Mouse (Mus musculus) spleen, adult 18-20 months (tissue): ENCODE data around the gene Olfr279.
A peak's percentile ranks its signal among the peaks of the same experiment; 100 is the strongest.
"Not testable (repeated sequence)": the region's sequence is repeated elsewhere in the genome, so short reads cannot be mapped to it uniquely, and the experiment has no call there.

Source experiments
- DNase-seq, 2 experiments: peaks; one replicate each; pipeline ENCODE4 v3.0.0; 2022; ENCODE audit warnings: mixed read lengths in 2 of 2

The Olfr279 gene

DNA sequence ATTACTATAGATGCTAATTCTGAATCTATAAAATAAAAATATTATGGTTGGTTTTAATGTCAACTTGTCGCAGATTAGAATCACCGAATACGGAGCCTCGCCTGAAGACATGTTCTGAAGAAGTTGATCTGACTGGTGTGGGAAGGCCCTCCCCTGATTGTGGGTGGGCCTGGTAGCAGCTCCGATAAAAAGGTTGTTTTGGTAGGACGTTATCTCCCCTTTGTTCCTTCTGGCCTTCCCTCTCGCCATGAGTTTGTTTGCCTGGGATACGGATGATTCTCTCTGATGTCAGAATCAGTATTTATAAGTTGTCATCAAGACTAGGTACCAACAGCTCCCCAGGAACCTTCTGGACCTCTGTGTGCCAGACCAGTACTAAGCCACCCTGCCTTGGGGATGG is 20.0 kb downstream of the Olfr279 start:
- DNase-seq, result no peak

DNA sequence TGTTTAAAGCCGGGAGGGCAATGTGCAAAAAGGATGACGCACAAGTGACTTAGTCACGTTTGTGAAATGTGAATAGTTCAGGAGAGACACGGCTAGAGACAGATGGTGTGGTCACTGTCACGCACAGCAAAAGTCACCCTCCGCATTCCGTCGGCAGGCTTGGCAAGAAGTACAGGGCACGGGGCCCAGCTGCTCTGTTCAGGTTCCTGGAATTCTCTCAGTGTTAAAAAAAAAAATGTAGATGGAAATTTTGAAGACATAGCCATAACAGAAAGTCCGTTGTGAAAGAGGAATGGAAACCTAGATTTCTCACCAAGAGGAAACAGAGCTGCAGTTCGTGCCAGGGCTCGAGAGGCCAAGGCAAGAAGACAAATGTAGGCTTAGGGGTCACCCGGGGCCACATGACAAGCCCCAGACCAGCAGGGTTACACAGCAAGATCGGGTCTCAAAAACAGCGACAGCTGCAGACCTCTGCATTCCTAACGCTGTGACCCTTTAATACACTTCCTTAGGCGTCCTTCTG is 20.7 kb downstream of the Olfr279 start:
- peak; percentile 36 to 39 for DNase-seq

DNA sequence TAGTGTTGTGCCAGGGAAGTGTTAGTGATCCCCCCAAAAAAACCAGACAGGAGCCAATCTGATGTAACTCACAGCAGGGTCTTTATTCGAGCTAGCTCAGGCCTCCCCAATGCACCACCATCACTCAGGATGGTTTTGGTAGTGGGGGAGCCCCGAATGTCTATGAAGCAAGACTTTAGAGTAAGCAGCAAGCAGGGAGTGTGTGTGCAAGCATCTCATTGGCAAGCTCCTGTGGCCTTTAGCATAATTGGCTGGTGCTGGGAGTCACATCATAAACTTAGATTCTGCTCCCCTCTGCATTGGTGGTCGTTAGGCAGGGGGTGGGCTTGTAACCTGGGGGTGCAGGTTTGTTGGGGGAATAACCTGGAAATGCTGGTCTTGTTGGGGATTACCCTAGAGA is 21.5 kb downstream of the Olfr279 start:
- not testable (repeated sequence) for DNase-seq

DNA sequence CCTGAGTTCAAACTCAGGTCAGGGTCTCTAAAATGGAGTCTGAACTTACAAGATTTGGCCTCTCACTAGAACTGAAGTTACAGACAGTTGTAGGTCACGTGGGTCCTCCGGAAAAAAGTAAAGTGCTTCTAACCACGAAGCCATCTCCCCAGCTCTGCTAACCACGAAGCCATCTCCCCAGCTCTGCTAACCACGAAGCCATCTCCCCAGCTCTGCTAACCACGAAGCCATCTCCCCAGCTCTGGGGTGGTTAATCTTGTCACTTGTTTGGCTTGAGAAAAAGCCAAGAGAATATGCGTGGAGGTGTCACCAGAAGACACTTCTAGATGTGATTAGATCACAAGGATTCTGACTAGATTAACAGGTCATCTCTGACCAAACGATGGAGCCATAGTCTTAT is 21.9 kb downstream of the Olfr279 start:
- DNase-seq, result peak; percentile 23 to 26

DNA sequence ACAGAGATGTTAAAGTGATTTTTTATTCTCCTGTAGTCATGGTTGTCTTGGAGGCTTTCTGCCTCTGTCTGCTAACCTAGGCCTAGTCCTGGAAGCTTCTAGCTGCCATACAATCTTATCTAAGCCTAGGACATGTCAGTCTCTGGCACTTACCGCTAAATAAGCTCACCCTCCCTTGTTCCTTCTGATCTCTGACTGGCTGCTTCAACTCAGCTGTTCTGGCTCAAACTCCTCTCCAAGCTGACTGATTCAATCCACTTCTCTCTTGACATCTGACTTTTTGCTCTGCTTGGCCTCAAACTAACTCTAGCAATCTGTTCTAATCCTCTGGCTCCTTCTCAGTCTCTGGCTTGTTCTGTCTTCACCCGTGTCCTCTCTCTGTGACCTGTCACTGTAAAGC is 22.6 kb downstream of the Olfr279 start:
- DNase-seq, result not testable (repeated sequence)

DNA sequence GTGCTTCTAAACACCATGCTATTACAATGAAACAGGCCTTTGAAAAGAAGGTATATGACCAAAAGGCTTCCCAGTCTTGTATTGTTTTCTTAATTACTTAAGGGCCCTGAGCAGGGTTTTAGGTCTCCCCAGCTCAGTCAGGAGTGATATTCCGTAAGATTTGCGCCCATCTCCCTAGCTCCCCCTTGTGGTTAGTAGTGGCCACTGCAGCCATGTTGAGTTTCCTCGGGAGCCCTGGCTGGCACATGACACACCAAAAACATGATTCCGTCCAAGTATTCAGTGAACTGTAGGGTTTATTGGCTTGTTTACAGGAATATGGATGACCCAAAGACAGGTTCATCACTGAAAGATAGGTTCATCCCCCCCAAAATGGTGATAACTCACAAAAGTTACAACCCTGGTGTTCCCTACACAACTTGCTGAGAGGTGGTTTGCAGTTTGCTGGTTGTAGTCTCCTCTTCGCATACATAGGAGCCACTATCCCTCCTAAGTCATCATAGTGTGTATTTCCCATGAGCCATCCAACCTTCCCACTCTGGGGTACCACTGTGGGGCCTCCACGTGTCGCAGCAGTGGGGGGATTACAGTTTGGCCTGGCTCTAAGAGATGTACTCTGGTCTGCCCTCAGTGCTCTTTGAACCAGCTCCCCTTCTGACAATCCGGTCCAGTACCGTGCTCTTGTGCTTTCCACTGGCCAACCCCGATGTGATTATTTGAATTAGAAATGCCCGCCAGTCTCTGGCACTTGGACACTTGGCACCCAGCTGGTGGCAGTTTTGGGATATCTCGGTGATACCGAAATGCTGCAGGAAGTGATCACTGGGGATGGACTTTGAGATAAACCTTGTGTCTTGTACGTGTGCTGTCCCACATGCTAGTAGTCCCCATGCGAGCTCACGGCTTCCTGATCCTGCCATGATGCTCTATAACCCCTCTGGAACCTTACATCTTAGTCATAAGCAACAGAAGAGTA is 25.5 kb downstream of the Olfr279 start:
- DNase-seq, result peak; percentile 35 to 64

DNA sequence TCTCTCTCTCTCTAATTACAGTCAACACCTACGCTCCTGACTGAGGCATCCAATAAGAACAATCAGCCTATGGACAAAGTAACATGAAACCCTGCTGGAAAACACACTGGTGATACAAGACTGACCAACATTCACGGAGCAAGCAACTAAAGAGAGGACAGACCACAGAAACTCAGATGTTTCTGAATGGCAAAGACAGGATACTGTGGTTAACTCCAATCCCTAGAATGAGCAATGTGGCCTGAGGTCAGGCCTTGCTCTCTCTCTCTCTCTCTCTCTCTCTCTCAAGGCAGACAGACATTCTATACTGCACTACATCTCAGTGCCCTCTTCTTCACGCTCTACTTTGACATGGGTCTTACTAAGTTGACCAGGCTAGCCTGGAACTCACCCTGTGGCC is 29.0 kb downstream of the Olfr279 start:
- DNase-seq, result no peak

DNA sequence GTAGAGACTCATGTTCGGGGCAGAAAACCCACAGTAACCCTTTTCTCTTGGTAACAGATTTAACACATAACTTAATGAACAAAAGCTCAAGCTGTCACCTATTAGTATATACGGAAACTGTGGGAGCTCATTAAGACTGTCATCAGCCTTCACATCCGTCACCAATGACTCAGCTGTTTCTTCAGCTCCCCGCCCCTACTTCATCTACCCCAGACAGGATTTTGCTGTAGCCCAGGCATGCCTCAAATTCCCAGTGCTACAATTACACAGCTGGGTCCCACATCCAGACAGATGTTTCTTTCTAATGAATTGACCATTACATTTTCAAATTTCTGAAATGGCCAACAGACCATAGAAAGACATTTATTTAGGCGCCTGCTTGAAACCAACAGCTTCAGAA is 33.9 kb downstream of the Olfr279 start:
- no peak for DNase-seq

DNA sequence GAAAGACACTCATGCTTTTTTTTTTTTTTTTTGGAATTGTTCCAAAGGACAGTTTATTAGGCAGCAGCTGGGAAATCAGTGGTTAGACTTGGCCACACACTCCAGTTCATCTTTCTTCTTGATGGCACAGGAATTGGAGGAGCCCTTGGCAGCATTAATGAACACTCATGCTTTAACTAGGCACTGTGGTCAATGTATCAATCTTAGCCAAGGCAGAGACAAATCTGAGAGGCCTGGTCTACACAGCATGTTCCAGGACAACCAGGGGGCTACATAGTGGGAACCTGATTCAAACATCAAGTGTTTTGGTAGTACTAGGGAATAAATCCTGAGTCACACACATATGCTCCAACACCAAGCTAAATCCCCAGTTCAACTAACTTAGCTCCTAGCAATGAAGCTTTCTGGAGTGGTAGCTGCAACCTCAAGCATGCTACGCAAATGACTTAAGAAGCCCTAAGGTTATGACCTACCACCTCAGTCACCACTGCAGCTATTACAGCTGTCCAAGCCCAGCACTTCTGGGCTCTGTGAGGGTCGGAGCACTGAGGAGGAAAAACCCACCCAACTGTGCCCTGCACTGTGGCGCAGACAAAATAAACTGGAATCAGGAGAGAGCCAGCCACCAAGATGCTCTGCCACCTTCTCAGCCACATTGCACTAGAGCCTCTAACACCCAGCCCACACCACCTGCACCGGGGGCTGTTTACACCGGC is 35.0 kb downstream of the Olfr279 start:
- no peak for DNase-seq

DNA sequence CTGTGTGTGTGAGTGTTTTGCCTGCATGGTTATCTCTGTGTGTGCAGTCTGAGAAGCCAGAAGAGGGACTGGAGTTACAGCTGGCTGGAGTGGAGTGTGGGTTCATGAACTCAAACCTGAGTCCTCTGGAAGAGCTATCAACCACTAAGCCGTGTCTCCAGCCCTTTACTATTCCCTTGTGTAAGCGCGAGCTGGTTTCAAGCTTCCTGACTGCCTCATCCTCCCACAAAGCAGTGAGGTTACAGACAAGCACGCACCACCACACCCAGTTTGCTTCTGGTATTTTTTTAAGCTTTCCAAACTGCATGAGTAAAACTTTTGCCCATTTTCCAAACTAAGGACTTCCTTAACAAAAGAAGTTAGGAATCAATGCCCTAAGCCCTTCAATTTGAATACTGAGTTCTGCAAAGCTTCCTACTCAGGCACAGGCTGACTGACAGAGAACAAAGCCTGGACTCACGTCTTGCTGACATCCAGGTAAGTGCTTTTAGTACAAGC is 35.9 kb downstream of the Olfr279 start:
- no peak for DNase-seq

DNA sequence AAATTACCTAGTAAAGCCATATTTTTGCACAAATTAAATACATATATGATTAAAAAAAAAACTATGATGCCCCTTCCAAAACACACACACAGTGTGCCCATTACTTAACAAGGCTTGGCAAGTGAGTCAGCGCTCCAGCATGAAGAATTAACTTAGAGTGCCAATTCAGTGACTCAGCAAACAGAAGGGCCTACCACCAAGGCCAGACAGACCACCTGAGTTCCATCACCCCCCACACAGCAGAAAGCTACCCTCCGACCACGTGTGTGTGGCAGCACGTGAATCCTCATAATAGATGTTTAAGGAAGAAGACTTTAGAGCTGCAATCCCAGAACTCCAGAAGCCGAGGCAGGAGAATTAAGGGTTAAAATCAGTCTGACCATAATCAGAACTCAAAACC is 40.1 kb downstream of the Olfr279 start:
- no peak for DNase-seq

DNA sequence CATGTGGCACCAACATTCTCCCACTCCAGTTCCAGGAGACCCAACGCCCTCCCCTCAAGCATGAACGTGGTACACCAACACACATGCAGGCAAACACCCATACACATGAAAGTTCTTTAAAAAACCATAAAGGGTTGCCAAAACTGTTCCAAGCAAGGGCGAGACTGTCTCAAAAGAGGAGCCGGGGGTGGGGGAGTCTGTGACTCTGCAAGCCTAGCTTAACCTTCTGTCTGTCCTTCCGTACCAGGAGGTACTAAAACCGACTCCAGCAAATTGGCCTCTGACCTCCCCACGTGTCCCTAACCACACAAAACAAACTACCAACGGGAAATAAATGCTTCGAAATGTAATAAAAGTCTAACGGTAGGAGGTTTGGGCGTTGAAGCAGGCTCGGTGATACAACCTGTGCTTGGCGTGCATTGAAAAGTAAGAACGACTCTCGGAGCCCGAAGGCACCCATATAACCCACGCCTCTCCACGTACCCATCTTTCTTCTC is 40.9 kb downstream of the Olfr279 start:
- no peak for DNase-seq

DNA sequence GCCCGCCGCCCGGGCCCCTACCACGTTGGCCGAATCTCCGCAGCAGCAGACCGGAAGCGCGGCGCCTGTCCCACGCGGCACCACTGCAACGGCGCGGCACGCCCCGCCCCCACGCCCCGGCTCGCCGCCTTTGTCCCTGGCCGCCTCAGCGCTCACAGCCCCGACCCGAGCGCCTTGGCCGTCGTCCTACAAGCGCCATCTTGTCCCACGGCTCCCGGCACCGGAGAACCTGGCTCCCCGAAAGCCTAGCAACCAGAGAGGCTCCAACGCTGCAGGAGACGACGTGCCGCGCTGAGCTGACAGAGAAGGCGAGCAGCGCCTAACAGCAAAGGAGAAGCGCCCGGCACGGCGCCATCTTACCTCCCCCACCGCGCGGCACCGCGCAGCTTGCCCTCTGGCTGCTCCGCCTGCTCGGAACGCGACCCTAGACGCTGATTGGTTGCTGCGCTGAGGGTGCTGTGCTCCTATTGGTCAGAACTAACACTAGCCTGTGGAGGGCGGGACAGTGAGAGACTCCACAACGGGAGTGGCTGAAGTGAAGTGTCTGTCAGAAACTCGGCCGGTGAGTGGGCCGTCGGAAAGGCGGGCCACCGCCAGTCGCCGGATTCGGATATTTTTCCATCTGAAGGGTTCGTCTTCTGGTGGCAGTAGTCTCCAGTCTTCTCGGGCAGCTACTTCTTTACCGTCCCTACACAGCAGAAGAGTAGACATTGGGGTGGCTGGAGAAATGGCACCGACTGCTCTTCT is 41.9 kb downstream of the Olfr279 start, which contains the start of gene Kansl2:
Gene Kansl2 (minus strand): TSS at position 384 of the 747 bp plus-strand sequence.
- DNase-seq, result peak; percentile 90 to 97

DNA sequence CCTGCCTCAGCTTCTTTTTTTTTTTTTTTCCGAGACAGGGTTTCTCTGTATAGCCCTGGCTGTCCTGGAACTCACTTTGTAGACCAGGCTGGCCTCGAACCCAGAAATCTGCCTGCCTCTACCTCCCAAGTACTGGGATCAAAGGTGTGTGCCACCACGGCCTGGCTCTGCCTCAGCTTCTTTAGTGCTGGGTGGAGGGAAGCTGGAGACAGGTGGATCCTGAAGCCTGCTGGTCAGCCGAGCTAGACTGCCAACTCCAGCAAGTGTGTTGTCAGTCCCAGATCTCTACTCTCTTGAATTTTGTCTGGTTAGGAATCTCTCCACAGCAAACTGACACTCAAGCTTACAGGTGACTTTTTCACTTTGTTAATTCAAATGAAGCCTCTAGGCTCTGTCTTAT is 43.7 kb downstream of the Olfr279 start:
- no peak for DNase-seq

DNA sequence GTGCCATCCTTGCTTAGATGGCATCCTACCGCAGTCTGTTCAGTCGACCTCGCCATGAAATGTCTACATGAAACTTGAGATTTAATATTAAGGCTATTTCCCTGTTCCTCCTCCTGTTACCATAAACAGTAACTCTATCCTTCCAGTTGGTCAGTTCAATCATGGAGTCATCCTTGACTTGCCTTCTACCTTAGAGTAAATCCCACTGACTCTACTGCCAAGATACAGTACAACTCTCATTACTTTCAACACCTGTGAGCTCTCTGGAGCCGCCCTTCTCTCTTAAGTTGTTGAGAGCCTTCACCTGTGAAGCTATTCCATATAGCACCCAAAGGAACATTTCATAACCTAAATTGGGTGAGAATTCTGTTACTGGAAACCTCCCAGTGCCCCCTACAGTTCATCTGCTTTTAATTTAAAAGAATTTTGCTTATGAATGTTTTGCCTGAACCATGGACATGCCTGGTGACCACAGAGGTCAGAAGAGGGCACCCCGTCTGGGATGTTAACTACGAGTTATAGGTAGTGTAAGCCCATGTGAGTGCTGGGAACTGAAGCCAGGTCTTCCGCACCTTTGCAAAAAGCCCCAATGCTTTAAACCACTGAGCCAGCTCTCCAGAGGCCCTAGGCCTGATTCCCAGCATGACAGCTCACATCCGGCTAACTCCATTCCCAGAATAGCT is 44.8 kb downstream of the Olfr279 start:
- no peak for DNase-seq

DNA sequence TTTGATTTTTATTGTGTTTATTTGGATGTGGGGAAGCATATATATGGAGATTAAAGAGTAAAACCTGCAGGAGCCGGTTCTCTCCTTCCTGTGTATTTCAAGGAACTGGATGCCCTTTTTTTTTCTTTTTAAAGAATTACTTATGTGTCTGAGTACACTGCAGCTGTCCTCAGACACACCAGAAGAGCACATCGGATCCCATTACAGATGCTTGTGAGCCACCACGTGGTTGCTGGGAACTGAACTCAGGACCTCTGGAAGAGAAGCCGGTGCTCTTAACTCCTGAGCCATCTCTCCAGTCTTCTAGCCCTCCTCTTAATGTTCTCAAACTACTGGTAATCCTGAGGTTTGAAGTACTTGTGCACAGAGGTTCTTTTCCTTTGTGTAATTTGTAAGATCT is 45.7 kb downstream of the Olfr279 start:
- no peak for DNase-seq

DNA sequence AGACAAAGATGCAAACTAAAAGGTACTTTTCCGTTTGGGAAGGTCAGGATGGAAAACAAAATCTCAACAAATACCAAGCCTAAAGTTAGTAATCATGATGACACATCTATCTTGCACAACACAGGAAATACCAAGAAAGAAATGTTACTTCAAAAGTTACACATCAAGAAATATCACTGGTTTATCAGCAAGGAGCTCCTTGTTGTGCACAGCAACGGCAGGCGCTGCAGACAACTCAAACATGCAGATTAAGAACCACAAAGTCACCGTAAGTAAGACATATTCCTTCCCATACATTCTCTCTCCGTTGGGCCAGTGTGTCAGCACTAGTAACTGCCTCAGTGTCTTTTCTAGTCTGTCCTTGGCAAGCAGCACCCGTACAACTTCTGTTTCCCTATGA is 48.9 kb downstream of the Olfr279 start:
- no peak for DNase-seq

DNA sequence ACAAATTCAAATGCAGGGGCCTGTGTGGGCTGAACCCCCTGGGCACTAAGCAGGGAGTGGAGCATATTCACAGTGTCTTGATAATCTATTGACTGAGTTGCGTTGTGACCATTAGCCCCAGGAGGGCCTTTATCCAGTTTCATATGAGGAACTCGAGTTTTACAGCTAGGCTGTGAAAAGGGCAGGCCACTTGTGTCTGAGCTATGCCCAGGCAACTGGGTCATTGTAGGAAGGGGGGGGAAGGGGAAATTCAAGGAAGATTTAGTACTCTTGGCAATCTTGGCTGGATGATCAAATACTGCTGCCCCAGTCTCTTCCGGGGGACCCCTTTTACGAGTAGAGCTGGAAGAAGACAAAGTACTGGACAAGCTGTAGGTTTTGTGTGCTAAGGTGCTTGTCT is 51.1 kb downstream of the Olfr279 start:
- DNase-seq, result no peak

DNA sequence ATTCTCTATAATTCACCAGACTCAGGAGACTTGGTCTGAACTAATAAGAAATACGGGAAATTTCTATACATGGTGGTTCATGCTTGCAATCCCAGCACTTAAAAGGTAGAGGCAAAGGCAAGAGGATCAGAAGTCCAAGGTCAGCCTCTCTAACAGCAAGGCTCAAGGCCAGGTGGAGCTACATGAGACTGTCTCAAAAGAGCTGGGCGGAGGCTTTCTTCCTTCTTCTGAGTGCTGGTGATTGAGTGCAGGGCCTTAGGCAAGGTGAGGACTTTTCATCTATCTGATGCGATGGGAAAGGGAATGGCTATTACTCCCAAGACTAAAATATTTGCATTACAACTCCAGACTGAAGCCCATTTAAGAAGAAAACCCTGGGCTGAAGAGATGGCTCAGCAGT is 52.9 kb downstream of the Olfr279 start:
- no peak for DNase-seq

DNA sequence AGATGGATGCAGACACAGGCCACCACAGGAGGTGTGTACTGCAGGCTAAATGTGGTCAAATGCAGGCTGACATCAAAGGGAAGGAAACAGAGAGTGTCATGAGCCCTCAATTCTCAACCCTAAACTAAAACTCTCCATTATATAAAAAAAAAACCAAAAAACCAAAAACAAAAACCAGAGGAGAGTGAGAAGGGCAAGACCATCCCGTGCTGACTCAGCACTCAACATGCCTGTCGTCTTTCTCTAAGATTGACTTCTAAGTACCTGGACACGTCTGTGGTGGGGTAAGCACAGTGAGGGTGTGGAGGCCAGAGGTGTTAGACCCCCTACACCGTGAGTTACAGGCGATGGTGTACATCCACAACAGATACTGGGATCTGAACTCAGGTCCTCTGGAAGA is 54.6 kb downstream of the Olfr279 start:
- DNase-seq, result no peak
